Mouse (Mus musculus) kidney, embryonic 14.5 days (tissue): ENCODE results near the gene Ank3. TPM values are rescaled to one million over a fixed set of nuclear protein-coding genes. Genes with fewer than 3 reads are reported as not detected.
A peak's percentile ranks its signal among the peaks of the same experiment; 100 is the strongest.

Experiments
- ATAC-seq: fragments of 200-750 bp; cut with Nextera tagmentation; 2 replicates; pipeline ENCODE4 v1.8.0; 2017; ENCODE audit warnings: moderate number of reproducible peaks, mild to moderate bottlenecking, moderate TSS enrichment, moderate library complexity; ENCODE audit not compliant: low FRiP score, low TSS enrichment
- H3K27ac ChIP-seq: fragments of 300-500 bp; sonication (generic); 2 replicates; pipeline ENCODE4 v1.5.1; 2014; ENCODE audit warnings: low read depth, mild to moderate bottlenecking, low read length, moderate library complexity, mixed read lengths
- H3K27me3 ChIP-seq: fragments of 300-500 bp; sonication (generic); 2 replicates; pipeline ENCODE4 v1.6.1; 2014; ENCODE audit warnings: mild to moderate bottlenecking, low read length; ENCODE audit not compliant: control insufficient read depth, insufficient read depth
- H3K36me3 ChIP-seq: fragments of 300-500 bp; sonication (generic); 2 replicates; pipeline ENCODE4 v1.6.1; 2014; ENCODE audit warnings: low read length, mixed read lengths; ENCODE audit not compliant: control insufficient read depth, insufficient read depth
- H3K4me1 ChIP-seq: fragments of 300-500 bp; sonication (generic); 2 replicates; pipeline ENCODE4 v1.6.1; 2014; ENCODE audit warnings: low read length, mixed read lengths; ENCODE audit not compliant: control insufficient read depth, insufficient read depth
- H3K4me2 ChIP-seq: fragments of 300-500 bp; sonication (generic); replicated peaks from 2 replicates; pipeline ENCODE4 v1.6.1; 2014; ENCODE audit warnings: low read depth, mild to moderate bottlenecking, low read length
- H3K4me3 ChIP-seq: fragments of 300-500 bp; sonication (generic); 2 replicates; pipeline ENCODE4 v1.5.1; 2014; ENCODE audit warnings: mild to moderate bottlenecking, low read length
- H3K9ac ChIP-seq: fragments of 300-500 bp; sonication (generic); 2 replicates; pipeline ENCODE4 v1.6.1; 2014; ENCODE audit warnings: low read depth, mild to moderate bottlenecking, low read length, moderate library complexity
- H3K9me3 ChIP-seq: fragments of 300-500 bp; sonication (generic); 2 replicates; pipeline ENCODE4 v1.6.1; 2016; ENCODE audit warnings: low read length; ENCODE audit not compliant: control insufficient read depth
- WGBS: fragments of 180-500 bp; shearing (Covaris S2); extraction: QIAGEN DNeasy Blood & Tissue Kit; methylation state at CpG from one replicate; pipeline ENCODE4 v1.1.7; 2014; 5-methylcytosine and 5-hydroxymethylcytosine counted together
- polyA plus RNA-seq: library from polyadenylated mRNA; unstranded; fragments of >200 nt; fragmentation: Nextera tagmentation; extraction: Ambion mirVana; gene quantifications from 2 replicates; pipeline ENCODE4 v1.2.1, GENCODE M21; 2014

The Ank3 gene
- polyA plus RNA-seq, 1 experiment from 2014 or later = 48.9 TPM

- no peak overlapping the region for H3K27ac ChIP-seq
- H3K9me3 ChIP-seq = no peaks in the 10 kb centered on the region
- no peak overlapping the region for H3K4me2 ChIP-seq
- no peak overlapping the region for H3K9ac ChIP-seq
- no peak overlapping the region for H3K4me3 ChIP-seq
- WGBS = 87% methylated on average over 9 of the region's 9 CpGs
- peaks cover 12% of the 10 kb centered on the region; the same call in 1 of the 2 replicates for H3K36me3 ChIP-seq
- H3K27me3 ChIP-seq = no peaks in the 10 kb centered on the region
- no peaks in the 10 kb centered on the region for H3K4me1 ChIP-seq
- ATAC-seq = no peak
Measured at GRCm38 (mm10) chr10:69954657-69955267, 556.2 kb downstream of the Ank3 start.

- Histone ChIP-seq H3K9me3 (no peaks in the 10 kb centered on the region), H3K4me2 (no peak overlapping the region), H3K4me3 (no peak overlapping the region), H3K4me1 (no peaks in the 10 kb centered on the region), H3K36me3 (peaks cover 15% of the 10 kb centered on the region; the same call in 1 of the 2 replicates), H3K27ac (no peak overlapping the region), H3K9ac (no peak overlapping the region), H3K27me3 (no peaks in the 10 kb centered on the region)
- ATAC-seq = no peak
- WGBS = 92% methylated on average over 7 of the region's 7 CpGs
Measured at GRCm38 (mm10) chr10:69962226-69962625, 563.7 kb downstream of the Ank3 start.

GRCm38 (mm10) chr10:69962976-69963375 lies 564.4 kb downstream of the Ank3 start:
- Histone ChIP-seq H3K36me3 (peaks cover 15% of the 10 kb centered on the region; the same call in 1 of the 2 replicates), H3K27me3 (no peaks in the 10 kb centered on the region), H3K9ac (no peak overlapping the region), H3K27ac (no peak overlapping the region), H3K9me3 (no peaks in the 10 kb centered on the region), H3K4me3 (no peak overlapping the region), H3K4me2 (no peak overlapping the region), H3K4me1 (no peaks in the 10 kb centered on the region)
- WGBS = 87% methylated on average over 7 of the region's 7 CpGs
- no peak for ATAC-seq

- Histone ChIP-seq H3K4me2 (no peak overlapping the region), H3K9me3 (no peaks in the 10 kb centered on the region), H3K27me3 (no peaks in the 10 kb centered on the region), H3K36me3 (peaks cover 9% of the 10 kb centered on the region; the same call in 1 of the 2 replicates), H3K4me3 (no peak overlapping the region), H3K9ac (no peak overlapping the region), H3K4me1 (no peaks in the 10 kb centered on the region), H3K27ac (no peak overlapping the region)
- WGBS = 7% methylated on average over 5 of the region's 5 CpGs
- ATAC-seq = no peak
Measured at GRCm38 (mm10) chr10:69964611-69965010, 566.0 kb downstream of the Ank3 start.

GRCm38 (mm10) chr10:69965085-69965484 lies 566.5 kb downstream of the Ank3 start:
- Histone ChIP-seq H3K27me3 (no peaks in the 10 kb centered on the region), H3K9ac (no peak overlapping the region), H3K4me3 (no peak overlapping the region), H3K27ac (no peak overlapping the region), H3K36me3 (peaks cover 9% of the 10 kb centered on the region; the same call in 1 of the 2 replicates), H3K9me3 (no peaks in the 10 kb centered on the region), H3K4me1 (no peaks in the 10 kb centered on the region), H3K4me2 (no peak overlapping the region)
- ATAC-seq = 0 out of 2 replicates have a peak, but pooled peaks have one; percentile 55
- WGBS = 62% methylated on average over 6 of the region's 6 CpGs

GRCm38 (mm10) chr10:69967994-69968393 lies 569.4 kb downstream of the Ank3 start:
- H3K9ac ChIP-seq = no peak overlapping the region
- H3K36me3 ChIP-seq = no peaks in the 10 kb centered on the region; the same call in 1 of the 2 replicates
- H3K27ac ChIP-seq = no peak overlapping the region
- H3K4me2 ChIP-seq = no peak overlapping the region
- no peak overlapping the region for H3K4me3 ChIP-seq
- H3K9me3 ChIP-seq = no peaks in the 10 kb centered on the region
- WGBS = 83% methylated on average over 4 of the region's 4 CpGs
- no peaks in the 10 kb centered on the region for H3K4me1 ChIP-seq
- H3K27me3 ChIP-seq = no peaks in the 10 kb centered on the region
- ATAC-seq = no peak

- Histone ChIP-seq H3K9ac (no peak overlapping the region), H3K4me3 (no peak overlapping the region), H3K36me3 (peaks cover 37% of the 10 kb centered on the region), H3K9me3 (no peaks in the 10 kb centered on the region), H3K4me2 (no peak overlapping the region), H3K27ac (no peak overlapping the region), H3K4me1 (no peaks in the 10 kb centered on the region), H3K27me3 (no peaks in the 10 kb centered on the region)
- WGBS = 95% methylated on average over 2 of the region's 2 CpGs
- no peak for ATAC-seq
Measured at GRCm38 (mm10) chr10:69979636-69980035, 581.1 kb downstream of the Ank3 start.

GRCm38 (mm10) chr10:69981386-69982097 lies 583.0 kb downstream of the Ank3 start:
- Histone ChIP-seq H3K36me3 (peaks cover 29% of the 10 kb centered on the region), H3K27ac (no peak overlapping the region), H3K4me2 (no peak overlapping the region), H3K4me1 (no peaks in the 10 kb centered on the region), H3K27me3 (no peaks in the 10 kb centered on the region), H3K9ac (no peak overlapping the region), H3K9me3 (no peaks in the 10 kb centered on the region), H3K4me3 (no peak overlapping the region)
- no peak for ATAC-seq
- 79% methylated on average over 21 of the region's 21 CpGs for WGBS

GRCm38 (mm10) chr10:69982701-69983100 lies 584.1 kb downstream of the Ank3 start:
- Histone ChIP-seq H3K27ac (no peak overlapping the region), H3K27me3 (no peaks in the 10 kb centered on the region), H3K4me1 (no peaks in the 10 kb centered on the region), H3K4me3 (no peak overlapping the region), H3K4me2 (no peak overlapping the region), H3K9ac (no peak overlapping the region), H3K9me3 (peaks cover under 1% of the 10 kb centered on the region; the same call in 1 of the 2 replicates), H3K36me3 (peaks cover 31% of the 10 kb centered on the region)
- WGBS = 94% methylated on average over 4 of the region's 4 CpGs
- no peak for ATAC-seq
